Mouse (Mus musculus): ENCODE results near the gene Gm15217.

The Gm15217 gene

DNA sequence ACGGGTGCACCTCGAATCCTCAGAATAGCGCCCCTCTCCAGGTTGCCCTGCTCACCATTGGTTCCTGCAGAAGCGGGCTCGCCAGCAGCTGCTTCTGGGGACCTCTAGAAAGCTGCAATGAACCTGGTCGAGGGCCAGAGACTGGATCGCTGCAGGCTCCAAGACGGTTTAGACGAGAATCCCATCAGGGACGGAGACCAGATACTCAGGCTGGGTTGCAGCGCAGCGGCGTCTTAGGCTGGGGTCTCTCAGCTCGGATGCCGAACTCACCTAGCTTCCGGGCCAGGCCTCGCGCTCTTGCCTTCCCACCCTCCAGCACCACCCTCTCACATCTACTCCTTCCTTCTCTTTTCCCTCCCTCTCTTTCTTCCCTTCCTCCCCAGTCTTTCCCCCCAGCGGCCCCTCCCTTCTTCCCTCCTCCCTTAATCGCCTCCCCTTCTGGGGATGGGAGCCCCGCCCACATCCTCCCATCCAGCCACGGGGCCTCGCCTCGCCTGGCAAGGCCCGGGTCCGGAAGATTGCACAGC, 11.1 kb downstream of the Gm15217 start, which contains the start of gene Bmp4:
Gene Bmp4 (minus strand): TSS at position 421 of the 527 bp plus-strand sequence.
- in situ Hi-C loops (cut with MseI, MboI), result loop anchor here in 1 of 2 experiments (25.0 kb wide), 1 partner anchor 322 kb away; no protein-coding TSS in a partner anchor

DNA sequence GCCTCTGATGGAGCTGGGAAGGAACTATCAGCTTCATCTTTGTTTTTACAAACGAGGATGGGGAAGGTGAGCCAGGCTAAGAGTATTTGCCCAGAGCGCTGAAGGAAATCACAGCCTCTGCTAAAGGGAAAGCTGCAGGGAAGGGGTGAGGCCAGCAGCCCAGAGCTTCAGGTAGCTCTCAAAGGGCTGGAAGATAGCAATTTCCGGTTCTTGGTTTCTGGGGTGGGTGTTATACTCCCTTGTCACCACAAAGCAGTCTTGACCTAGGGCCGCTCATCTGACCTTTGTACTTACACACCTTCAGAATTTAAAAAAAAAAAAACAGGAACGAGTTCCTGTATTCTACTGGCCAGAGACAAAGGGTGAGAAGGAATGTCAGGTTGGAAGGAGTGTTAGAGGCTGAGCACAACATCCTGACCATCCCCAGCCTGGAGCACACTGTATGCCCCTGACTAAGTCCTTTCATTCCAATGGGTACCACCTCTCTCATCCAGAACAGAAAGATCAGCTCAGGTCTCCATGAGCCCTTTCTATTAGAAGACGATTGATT, 12.5 kb downstream of the Gm15217 start:
- in situ Hi-C loops (cut with MseI, MboI), result loop anchor here in 1 of 2 experiments (25.0 kb wide), 1 partner anchor 321 kb away; no protein-coding TSS in a partner anchor

DNA sequence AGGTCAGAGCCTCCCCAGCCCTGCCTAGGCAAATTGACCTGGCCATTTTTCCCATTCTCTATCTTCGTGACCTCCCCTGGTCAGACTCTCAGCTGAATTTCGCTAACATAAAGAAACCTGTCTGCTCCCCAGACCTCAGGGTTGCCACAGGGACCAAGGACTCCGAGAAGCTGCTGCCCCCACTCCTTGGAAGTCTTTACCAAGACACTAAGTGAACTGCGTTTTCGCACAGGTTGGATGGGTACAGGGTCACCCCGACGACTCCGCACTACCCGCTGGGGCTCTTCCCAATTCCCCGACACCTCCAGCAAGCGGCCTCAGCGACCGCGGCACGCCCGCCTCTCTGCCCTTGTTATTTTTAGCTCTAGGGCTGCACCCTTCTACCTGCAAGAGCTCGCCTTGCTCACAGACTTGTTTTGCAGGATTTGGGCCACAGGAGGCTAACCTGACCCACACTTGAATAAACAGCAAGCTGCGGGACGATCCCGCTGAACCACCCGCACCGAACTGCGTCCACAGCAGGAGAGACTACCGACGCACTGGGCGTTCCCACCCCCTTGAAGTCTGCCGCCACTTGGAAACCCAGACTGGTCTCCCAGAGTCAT, 19.0 kb downstream of the Gm15217 start:
- in situ Hi-C loops (cut with MseI, MboI), result loop anchor here in 1 of 2 experiments (25.0 kb wide), 1 partner anchor 314 kb away; no protein-coding TSS in a partner anchor

DNA sequence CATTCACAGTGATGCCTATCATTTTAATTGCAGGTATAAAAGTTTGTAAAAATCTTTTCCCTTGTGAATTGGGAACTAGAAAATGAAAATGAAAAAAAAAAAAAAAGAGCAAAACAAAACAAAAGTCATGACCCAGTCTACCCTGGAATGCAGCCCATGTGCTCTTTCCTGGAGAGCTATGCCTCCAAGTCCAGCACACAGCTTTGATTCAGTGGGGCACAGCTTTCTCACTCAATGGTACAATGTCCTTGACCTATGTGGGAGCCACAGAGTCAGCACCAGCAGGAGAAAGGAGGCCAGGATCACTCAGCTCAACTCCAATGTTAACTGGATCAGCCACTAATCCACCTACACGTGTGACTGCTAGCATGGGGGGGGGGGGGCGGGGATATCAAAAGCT, 20.7 kb downstream of the Gm15217 start:
- in situ Hi-C loops (cut with MseI, MboI), result loop anchor here in 1 of 2 experiments (25.0 kb wide), 1 partner anchor 312 kb away; no protein-coding TSS in a partner anchor

DNA sequence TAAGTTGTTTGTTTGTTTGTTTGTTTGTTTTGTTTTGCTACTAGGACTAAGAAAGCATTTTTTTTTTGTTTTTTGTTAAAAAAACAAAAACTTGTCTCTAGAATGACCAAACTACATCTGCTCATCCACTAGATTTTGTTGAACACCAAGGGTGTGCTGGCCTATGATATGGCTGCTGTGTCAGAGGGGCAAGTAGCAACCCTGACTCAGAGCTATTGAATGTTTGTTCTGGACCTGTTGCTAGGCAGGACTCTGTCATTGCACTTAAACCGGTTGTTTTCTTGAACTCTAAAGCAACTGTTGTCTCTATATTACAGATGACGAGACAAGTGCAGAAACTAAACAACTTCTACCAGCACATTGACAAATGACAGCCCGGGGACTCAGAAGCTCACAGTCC, 29.1 kb downstream of the Gm15217 start:
- in situ Hi-C loops (cut with MseI, MboI), result no loop called here

DNA sequence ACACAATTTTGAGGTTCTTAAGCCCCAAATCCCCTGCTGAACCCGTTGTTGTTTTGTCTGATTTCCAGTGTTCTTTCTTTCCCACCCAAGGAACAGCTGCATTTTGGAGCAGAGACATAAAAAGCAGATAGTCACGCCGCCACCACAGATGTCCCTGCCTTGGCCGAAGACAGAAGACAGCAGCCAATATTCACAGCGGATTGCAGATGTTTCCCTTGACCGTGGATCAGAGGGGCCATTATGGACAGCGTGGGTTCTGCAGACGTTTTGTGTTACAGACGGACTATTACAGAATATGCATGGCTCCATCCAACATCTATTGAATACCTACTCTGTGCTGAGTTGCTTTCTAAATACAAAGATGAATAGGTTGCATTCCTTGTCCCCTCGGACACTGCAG, 29.8 kb downstream of the Gm15217 start:
- in situ Hi-C loops (cut with MseI, MboI), result no loop called here

DNA sequence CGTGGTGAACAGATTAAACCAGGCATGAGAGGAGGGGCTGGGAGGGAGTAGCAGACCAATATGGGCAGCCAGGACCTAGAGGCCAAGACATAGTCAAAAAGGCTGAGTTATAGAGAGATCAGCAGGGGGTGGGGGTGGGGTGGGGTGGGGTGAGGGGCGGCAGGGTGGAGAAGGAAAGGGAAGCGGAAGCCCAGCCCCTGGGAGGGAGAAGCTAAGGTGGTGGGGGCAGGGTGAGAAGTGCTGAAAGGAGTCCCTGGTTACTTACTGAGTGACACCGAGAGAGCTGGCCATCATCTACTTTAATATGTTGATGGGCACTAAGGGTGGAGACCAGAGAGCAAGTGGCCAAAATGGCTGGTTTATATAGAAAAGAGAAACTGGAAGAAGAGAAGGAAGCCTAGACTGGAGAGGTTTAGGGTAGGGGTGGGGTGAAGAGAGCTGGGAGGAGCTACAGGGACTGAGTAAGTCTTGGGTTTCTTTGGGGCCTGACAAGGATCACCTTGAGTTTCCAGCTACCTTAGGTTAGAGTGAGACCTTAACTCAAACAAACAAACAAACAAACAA, 31.4 kb downstream of the Gm15217 start:
- in situ Hi-C loops (cut with MseI, MboI), result no loop called here

DNA sequence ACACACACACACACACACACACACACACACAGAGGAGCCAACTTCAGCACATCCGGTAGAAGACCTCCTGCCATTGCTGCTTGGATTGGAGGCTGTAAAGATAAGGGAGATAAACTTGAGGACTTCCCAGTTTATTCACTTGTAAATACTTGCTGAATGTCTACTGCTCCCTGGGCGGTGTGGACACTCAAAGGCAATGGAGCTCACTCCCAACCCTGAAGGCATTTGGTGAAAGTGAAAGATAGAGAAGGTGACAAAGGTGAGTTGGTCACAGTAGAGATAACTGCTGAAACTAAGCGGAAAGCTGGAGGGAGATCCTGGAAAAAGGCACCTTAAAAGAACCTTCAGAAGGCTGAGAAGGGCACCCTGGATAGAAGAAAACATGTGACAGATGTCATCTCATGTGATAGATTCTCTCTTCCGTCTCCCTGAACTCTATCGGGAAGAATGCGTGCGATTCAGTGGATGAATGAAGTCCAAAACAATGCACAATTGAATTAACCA, 33.3 kb downstream of the Gm15217 start:
- in situ Hi-C loops (cut with MseI, MboI), result no loop called here

DNA sequence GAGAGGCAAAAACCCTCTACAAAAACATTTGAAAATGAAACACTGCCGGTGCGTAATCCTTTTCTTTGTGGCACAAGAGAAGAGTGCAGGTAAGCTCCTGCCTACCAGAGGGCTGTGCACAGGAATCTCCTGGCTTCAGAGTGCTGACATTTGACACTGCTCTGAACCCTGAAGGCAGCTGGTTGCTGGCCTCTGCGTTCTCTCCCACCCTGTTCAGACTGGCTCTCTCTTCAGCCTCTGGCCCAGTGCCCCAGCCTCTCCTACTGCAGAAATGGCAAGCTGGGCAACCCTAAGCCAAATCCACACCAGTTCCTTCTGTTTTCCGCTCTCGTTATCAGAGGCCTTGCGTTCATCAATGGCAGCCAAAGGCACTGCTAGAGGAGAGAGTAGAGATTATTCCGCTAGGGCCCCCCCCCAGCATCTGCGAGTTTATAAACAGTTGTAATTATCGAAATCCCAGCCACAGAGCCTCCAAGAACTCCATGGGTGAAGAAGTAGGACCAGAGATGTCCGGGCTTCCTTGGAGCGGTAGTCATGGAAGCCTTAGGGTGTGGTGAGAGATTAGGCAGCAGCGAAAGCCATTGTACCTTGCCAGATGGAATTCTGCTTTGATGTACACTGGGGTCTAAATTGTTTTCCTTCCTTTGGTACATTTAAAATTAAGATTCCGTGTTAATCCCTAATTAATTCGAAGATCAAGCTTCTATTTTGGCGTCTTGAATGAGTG, 39.3 kb downstream of the Gm15217 start:
- in situ Hi-C loops (cut with MseI, MboI), result no loop called here

DNA sequence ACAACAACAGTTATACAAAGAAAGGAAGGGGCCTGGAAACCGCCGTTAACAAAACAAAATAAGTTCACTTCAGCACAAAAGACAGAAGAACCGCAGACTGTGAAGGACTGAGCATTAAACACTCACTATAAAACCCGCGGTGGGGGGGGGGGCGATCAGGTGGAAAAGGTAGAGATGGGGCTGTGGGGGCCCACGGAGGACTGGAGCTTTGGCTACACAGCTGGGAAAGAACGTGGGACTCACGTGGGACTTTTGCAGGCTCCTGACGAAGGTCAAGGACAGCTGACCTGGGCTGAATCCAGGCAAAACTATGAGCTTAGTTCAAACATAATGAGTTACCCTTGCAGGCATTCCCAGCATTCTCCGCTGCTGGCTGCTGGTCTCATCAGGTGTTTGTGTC, 40.1 kb downstream of the Gm15217 start:
- in situ Hi-C loops (cut with MseI, MboI), result no loop called here

DNA sequence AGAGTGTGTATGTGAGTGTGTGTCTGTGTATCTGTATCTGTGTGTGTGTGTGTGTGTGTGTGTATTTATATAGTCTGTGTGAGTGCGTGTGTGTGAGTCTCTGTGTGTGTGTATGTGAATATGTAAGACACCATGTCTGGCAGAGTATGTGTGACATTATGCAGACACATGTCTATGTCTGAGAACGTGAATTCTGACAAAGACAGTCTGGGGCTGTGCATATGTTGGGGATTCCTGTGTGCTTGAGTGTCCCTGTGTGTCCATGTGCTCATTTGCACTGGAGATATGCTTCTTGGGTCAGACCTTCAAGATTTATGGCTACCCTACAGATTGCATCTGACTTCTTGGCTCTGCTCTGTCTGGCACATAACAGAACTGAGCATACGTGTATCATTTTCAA, 42.6 kb downstream of the Gm15217 start:
- in situ Hi-C loops (cut with MseI, MboI), result no loop called here

DNA sequence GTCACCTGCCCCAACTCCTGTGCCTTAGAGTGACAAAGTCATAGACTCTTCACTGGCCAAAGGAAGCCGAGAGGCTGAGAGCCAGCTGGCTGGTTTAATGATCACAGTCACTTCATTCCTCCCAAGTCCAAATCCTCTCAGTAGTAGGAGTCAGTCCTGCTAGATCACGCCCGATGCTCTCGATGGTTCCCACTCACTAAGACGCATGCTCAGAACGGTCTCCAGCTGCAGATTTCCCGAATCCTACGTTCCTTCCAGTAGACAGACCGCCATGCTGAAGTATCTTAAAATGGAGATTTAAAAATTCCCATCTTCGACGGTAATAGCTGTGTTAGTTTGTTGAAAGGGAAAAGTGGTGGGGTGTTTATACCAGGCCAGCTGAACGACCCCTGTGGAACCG, 48.0 kb downstream of the Gm15217 start:
- in situ Hi-C loops (cut with MseI, MboI), result no loop called here

DNA sequence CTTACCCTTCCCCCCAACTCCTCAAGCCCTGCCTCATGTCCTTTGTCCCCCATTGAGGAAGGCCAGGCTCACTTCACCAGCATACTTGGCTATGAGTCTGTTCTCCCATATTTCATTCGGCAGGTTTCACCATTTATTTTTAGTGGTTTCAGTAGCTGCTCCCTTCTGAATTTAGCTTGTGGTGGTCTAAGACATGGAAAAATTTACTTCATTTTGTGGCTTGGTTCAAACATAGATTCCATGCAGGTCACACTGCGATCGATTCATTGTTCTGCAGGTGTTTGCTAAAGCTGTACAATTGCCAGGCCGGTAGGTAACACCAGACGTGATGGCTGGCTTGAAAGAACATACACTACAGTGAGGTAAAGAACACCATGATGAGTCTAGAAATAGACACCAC, 51.0 kb downstream of the Gm15217 start:
- in situ Hi-C loops (cut with MseI, MboI), result no loop called here

Measured in mouse trophoblast stem cell (cell line).